Mouse (Mus musculus) testis, adult 2 months (tissue): ENCODE results near the gene H13. TPM values are rescaled to one million over a fixed set of nuclear protein-coding genes. Genes with fewer than 3 reads are reported as not detected.

ENCODE experiments used
- H3K27ac ChIP-seq: fragments of 200-500 bp; 2 replicates; pipeline ENCODE4 v1.5.1; 2012; ENCODE audit warnings: low read depth, low read length; ENCODE audit not compliant: control insufficient read depth, insufficient read depth
- H3K27me3 ChIP-seq: fragments of 200-500 bp; 2 replicates; pipeline ENCODE4 v1.6.1; 2012; ENCODE audit warnings: mild to moderate bottlenecking, low read length, moderate library complexity; ENCODE audit not compliant: control insufficient read depth, insufficient read depth
- H3K36me3 ChIP-seq: fragments of 200-500 bp; 2 replicates; pipeline ENCODE4 v1.6.1; 2012; ENCODE audit warnings: mild to moderate bottlenecking, low read length; ENCODE audit not compliant: control insufficient read depth, insufficient read depth
- H3K4me1 ChIP-seq: fragments of 200-500 bp; 2 replicates; pipeline ENCODE4 v1.6.1; 2012; ENCODE audit warnings: low read length; ENCODE audit not compliant: control insufficient read depth, insufficient read depth
- H3K4me3 ChIP-seq: fragments of 200-500 bp; 2 replicates; pipeline ENCODE4 v1.5.1; 2012; ENCODE audit warnings: low read depth, mild to moderate bottlenecking, low read length, moderate library complexity, mixed read lengths; ENCODE audit not compliant: control insufficient read depth
- CTCF ChIP-seq: fragments of 200-500 bp; IDR thresholded peaks from 2 replicates; pipeline ENCODE4 v1.5.1; 2012; ENCODE audit warnings: low read depth, mild to moderate bottlenecking, inconsistent platforms, low read length, moderate library complexity; ENCODE audit not compliant: control insufficient read depth, insufficient read depth, insufficient replicate concordance
- POLR2A ChIP-seq: fragments of 200-500 bp; IDR thresholded peaks from 2 replicates; pipeline ENCODE4 v1.6.1; 2012; ENCODE audit warnings: low read depth, mild to moderate bottlenecking, inconsistent platforms, low read length, moderate library complexity; ENCODE audit not compliant: control insufficient read depth
- polyA plus RNA-seq: library from polyadenylated mRNA; depleted of rRNA; stranded (reverse); fragments of >200 nt; gene quantifications from 2 replicates; pipeline ENCODE4 v1.2.3, GENCODE M21; 2012

Gene H13
- polyA plus RNA-seq, 1 experiment, result 84.7 TPM

GRCm38 (mm10) chr2:152628066-152628465 lies 41.2 kb upstream of the H13 start:
- TF ChIP-seq POLR2A, result no peak
- TF ChIP-seq CTCF, result no peak
- no peak overlapping the region for H3K27ac ChIP-seq
- H3K4me1 ChIP-seq, result peaks cover 14% of the 10 kb centered on the region
- H3K4me3 ChIP-seq, result peak overlapping the region; percentile 14
- no peaks in the 10 kb centered on the region for H3K36me3 ChIP-seq
- peaks cover 4% of the 10 kb centered on the region for H3K27me3 ChIP-seq

- no peak overlapping the region; the same call in 1 of the 2 replicates for H3K4me3 ChIP-seq
- peaks cover 22% of the 10 kb centered on the region for H3K4me1 ChIP-seq
- H3K36me3 ChIP-seq, result no peaks in the 10 kb centered on the region
- no peak for TF ChIP-seq POLR2A
- TF ChIP-seq CTCF, result no peak
- no peak overlapping the region for H3K27ac ChIP-seq
- H3K27me3 ChIP-seq, result peaks cover 4% of the 10 kb centered on the region
These were observed 40.0 kb upstream of the H13 start for GRCm38 (mm10) chr2:152629239-152629638.

GRCm38 (mm10) chr2:152629904-152630303 lies 39.4 kb upstream of the H13 start:
- Histone ChIP-seq H3K27ac (no peak overlapping the region), H3K27me3 (peaks cover 4% of the 10 kb centered on the region), H3K36me3 (no peaks in the 10 kb centered on the region), H3K4me1 (peaks cover 27% of the 10 kb centered on the region), H3K4me3 (no peak overlapping the region)
- TF ChIP-seq POLR2A (no peak), CTCF (no peak)

- Histone ChIP-seq H3K4me3 (no peak overlapping the region; the same call in 1 of the 2 replicates), H3K27me3 (no peaks in the 10 kb centered on the region), H3K36me3 (no peaks in the 10 kb centered on the region), H3K4me1 (peaks cover 15% of the 10 kb centered on the region), H3K27ac (no peak overlapping the region)
- TF ChIP-seq POLR2A (no peak), CTCF (no peak)
These were observed 35.9 kb upstream of the H13 start for GRCm38 (mm10) chr2:152633334-152633733.

- Histone ChIP-seq H3K36me3 (no peaks in the 10 kb centered on the region), H3K4me3 (peak overlapping the region; percentile 22), H3K27me3 (no peaks in the 10 kb centered on the region), H3K4me1 (peaks cover 15% of the 10 kb centered on the region), H3K27ac (no peak overlapping the region)
- TF ChIP-seq CTCF (no peak), POLR2A (no peak)
These were observed 35.0 kb upstream of the H13 start for GRCm38 (mm10) chr2:152634311-152634710.

- H3K27ac ChIP-seq, result peak overlapping the region; percentile 36; the same call in 1 of the 2 replicates
These were observed 32.8 kb upstream of the H13 start for GRCm38 (mm10) chr2:152636246-152637005.

GRCm38 (mm10) chr2:152637006-152637322 lies 32.3 kb upstream of the H13 start:
- H3K4me3 ChIP-seq, result no peak overlapping the region
- peaks cover 15% of the 10 kb centered on the region for H3K4me1 ChIP-seq
- H3K27ac ChIP-seq, result peak overlapping the region; percentile 15; the same call in 1 of the 2 replicates
- H3K36me3 ChIP-seq, result no peaks in the 10 kb centered on the region
- no peaks in the 10 kb centered on the region for H3K27me3 ChIP-seq
- no peak for TF ChIP-seq POLR2A
- no peak for TF ChIP-seq CTCF

More at GRCm38 (mm10) chr2:152636246-152637005, 32.8 kb upstream of the H13 start:
- Histone ChIP-seq H3K4me3 (no peak overlapping the region), H3K27me3 (no peaks in the 10 kb centered on the region), H3K36me3 (no peaks in the 10 kb centered on the region), H3K4me1 (peaks cover 15% of the 10 kb centered on the region)
- no peak for TF ChIP-seq CTCF
- TF ChIP-seq POLR2A, result no peak
